Mouse (Mus musculus): ENCODE results near the gene Stap1. TPM values are rescaled to one million over a fixed set of nuclear protein-coding genes. Genes with fewer than 3 reads are reported as not detected.

Gene Stap1
- polyA plus RNA-seq, 1 experiment from 2014 or later, result 0.27 TPM

DNA sequence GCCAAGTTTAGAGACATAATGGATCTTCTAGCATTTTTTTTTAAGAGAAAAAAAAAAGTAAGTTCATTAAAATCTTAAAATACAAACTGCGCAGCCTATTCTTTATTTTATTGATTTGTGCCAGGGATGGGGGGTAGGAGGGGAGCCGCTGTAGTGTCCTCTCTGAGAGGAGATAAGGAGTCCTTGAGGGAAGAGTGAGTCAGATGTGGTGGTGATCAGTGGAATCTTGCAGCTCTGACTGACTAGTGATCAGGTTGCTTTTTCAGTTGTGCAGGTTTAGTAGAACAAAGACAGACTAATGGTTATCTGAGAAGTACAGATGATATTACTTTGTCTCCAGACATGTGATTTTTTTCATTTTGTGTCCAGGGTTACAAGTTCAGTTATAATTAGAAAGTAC lies 41.5 kb downstream of the Stap1 start:
- peaks cover 8% of the 10 kb centered on the region; the same call in 1 of the 2 replicates for H3K36me3 ChIP-seq (ENCODE audit: insufficient read depth, low read length)
- H3K27me3 ChIP-seq (ENCODE audit: insufficient read depth, low read length), result no peaks in the 10 kb centered on the region
- H3K4me1 ChIP-seq (ENCODE audit: insufficient read depth, low read length), result no peaks in the 10 kb centered on the region
- H3K9ac ChIP-seq (replicated peaks; ENCODE audit: low read length), result no peak overlapping the region
- WGBS, result 93% methylated on average over 2 of the region's 2 CpGs
- no peaks in the 10 kb centered on the region for H3K9me3 ChIP-seq (ENCODE audit: low read length)
- H3K4me2 ChIP-seq (replicated peaks; ENCODE audit: low read depth, low read length), result no peak overlapping the region
- H3K27ac ChIP-seq (ENCODE audit: low read length), result no peak overlapping the region
- H3K4me3 ChIP-seq (ENCODE audit: low read length), result no peak overlapping the region
- ATAC-seq (ENCODE audit: low FRiP score, low TSS enrichment), result no peak

DNA sequence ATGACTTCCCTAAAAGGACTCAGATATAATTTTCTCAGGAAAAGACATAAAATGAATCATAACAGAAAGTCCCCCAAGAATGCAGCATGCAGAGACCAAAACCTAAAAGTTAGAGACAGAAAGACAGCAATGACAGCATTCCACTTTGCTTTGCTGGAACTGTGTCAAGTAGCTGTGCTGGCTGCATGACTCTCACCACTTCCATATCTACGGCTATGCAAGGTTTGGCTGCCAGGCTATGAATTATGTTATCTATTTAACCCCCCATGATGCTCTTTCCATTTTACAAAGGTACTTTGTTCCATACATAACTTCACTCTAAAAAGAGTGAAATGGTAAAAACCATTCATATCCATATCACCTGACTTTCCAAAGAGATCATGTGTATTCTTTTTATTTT lies 42.5 kb downstream of the Stap1 start:
- 67% methylated on average over 1 of the region's 1 CpGs for WGBS
- Histone ChIP-seq H3K4me3 (ENCODE audit: low read length) (no peak overlapping the region), H3K4me1 (ENCODE audit: insufficient read depth, low read length) (no peaks in the 10 kb centered on the region), H3K36me3 (ENCODE audit: insufficient read depth, low read length) (0 out of 2 replicates have a peak, but pooled peaks cover 7% of the 10 kb centered on the region), H3K9ac (replicated peaks; ENCODE audit: low read length) (no peak overlapping the region), H3K27ac (ENCODE audit: low read length) (no peak overlapping the region), H3K27me3 (ENCODE audit: insufficient read depth, low read length) (no peaks in the 10 kb centered on the region), H3K4me2 (replicated peaks; ENCODE audit: low read depth, low read length) (no peak overlapping the region), H3K9me3 (ENCODE audit: low read length) (no peaks in the 10 kb centered on the region)
- no peak for ATAC-seq (ENCODE audit: low FRiP score, low TSS enrichment)

DNA sequence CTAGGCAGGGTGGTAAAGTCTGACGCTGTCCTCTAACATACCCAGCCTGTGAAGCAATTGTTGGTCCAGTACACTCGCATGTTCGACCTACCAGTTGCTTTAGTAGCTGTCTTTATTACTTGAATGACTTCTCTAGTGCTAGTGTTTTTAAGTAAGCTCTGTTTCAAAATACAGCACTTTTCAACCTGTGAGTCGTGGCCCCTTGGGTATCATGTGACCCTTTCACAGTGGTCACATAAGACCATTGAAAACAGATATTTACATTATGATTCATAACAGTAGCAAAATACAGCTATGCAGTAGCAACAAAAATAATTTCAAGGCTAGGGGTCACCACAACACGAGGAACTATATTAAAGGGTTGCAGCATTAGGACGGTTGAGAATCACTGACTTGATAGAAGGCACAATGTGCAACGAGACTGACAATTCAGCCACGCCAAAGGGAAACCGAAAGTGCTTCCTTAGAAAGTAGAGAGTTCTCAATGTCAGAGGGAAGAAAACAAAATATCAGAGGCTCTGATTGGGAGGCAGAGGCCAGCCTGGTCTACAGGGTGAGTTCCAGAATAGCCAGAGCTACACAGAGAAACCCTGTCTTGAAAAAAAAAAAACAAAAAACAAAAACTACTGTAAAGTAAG lies 47.0 kb downstream of the Stap1 start:
- no peaks in the 10 kb centered on the region for H3K9me3 ChIP-seq (ENCODE audit: low read length)

DNA sequence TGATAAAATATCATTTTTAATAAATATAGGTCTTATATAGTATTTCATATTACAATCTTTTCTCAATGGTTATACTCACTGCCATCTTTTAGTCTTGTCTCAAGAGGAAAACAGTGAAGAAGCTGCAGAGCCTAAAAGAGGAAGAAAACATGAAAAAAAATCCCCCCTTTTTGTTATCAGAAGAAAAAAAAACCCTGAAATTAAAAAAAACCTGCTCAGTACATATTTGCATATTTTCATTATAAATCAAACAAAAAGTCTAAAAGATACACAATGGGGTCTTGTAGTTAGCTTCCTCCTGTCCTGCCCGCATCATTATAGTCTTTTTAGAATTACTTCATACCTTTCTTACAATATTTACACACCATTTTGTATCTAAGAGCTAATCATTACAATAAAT lies 57.2 kb downstream of the Stap1 start:
- no peak for ATAC-seq (ENCODE audit: low FRiP score, low TSS enrichment)
- Histone ChIP-seq H3K4me1 (ENCODE audit: insufficient read depth, low read length) (no peaks in the 10 kb centered on the region), H3K4me2 (replicated peaks; ENCODE audit: low read depth, low read length) (no peak overlapping the region), H3K27me3 (ENCODE audit: insufficient read depth, low read length) (no peaks in the 10 kb centered on the region), H3K9ac (replicated peaks; ENCODE audit: low read length) (no peak overlapping the region), H3K9me3 (ENCODE audit: low read length) (no peaks in the 10 kb centered on the region), H3K36me3 (ENCODE audit: insufficient read depth, low read length) (peaks cover 17% of the 10 kb centered on the region), H3K4me3 (ENCODE audit: low read length) (no peak overlapping the region), H3K27ac (ENCODE audit: low read length) (no peak overlapping the region)
- WGBS, result 95% methylated on average over 1 of the region's 1 CpGs

More for the DNA sequence above, 47.0 kb downstream of the Stap1 start:
- Histone ChIP-seq H3K27me3 (ENCODE audit: insufficient read depth, low read length) (no peaks in the 10 kb centered on the region), H3K27ac (ENCODE audit: low read length) (no peak overlapping the region), H3K36me3 (ENCODE audit: insufficient read depth, low read length) (peaks cover 8% of the 10 kb centered on the region), H3K4me2 (replicated peaks; ENCODE audit: low read depth, low read length) (no peak overlapping the region), H3K4me3 (ENCODE audit: low read length) (no peak overlapping the region), H3K4me1 (ENCODE audit: insufficient read depth, low read length) (no peaks in the 10 kb centered on the region), H3K9ac (replicated peaks; ENCODE audit: low read length) (no peak overlapping the region)
- WGBS, result 89% methylated on average over 9 of the region's 9 CpGs
- ATAC-seq (ENCODE audit: low FRiP score, low TSS enrichment), result no peak

DNA sequence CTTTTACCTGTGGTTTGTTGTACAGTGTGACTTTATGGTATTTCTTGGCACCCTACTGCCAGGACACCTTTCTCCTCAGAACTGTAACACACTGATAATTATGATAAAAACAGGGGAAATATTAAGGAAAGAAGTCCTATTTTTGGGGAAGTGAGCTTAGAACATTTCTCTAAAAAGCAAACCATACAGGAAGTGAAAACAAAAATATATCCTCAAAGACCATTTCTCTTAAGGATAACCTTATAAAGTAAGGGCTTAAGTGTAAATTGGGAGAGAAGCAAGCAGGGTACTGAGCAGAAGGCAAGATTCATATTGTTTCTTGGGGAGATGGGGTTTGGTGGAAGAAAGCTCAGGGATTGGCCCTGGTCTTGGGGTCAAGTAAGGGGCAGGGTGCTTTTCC lies 58.3 kb downstream of the Stap1 start:
- no peak for ATAC-seq (ENCODE audit: low FRiP score, low TSS enrichment)
- no peaks in the 10 kb centered on the region for H3K9me3 ChIP-seq (ENCODE audit: low read length)
- H3K4me3 ChIP-seq (ENCODE audit: low read length), result no peak overlapping the region
- H3K27ac ChIP-seq (ENCODE audit: low read length), result no peak overlapping the region
- H3K27me3 ChIP-seq (ENCODE audit: insufficient read depth, low read length), result no peaks in the 10 kb centered on the region
- no peak overlapping the region for H3K4me2 ChIP-seq (replicated peaks; ENCODE audit: low read depth, low read length)
- no peak overlapping the region for H3K9ac ChIP-seq (replicated peaks; ENCODE audit: low read length)
- H3K36me3 ChIP-seq (ENCODE audit: insufficient read depth, low read length), result peaks cover 15% of the 10 kb centered on the region
- no peaks in the 10 kb centered on the region for H3K4me1 ChIP-seq (ENCODE audit: insufficient read depth, low read length)

Other genes with a start within 250 kb of the Stap1 start
- gene Cenpc1, start 6.2 kb upstream of the Stap1 start, polyA plus RNA-seq (2015; fragmentation: Nextera tagmentation; extraction: Ambion mirVana), result 29.5 and 33.6 TPM in 2 replicates
- gene Uba6, start 101.1 kb downstream of the Stap1 start, polyA plus RNA-seq (2015; fragmentation: Nextera tagmentation; extraction: Ambion mirVana), result 13.2 and 13.6 TPM in 2 replicates
- not detected in 2 replicates for gene Gnrhr, start 126.2 kb downstream of the Stap1 start, polyA plus RNA-seq (2015; fragmentation: Nextera tagmentation; extraction: Ambion mirVana)
- not detected in 2 replicates for gene Tmprss11c, start 217.6 kb downstream of the Stap1 start, polyA plus RNA-seq (2015; fragmentation: Nextera tagmentation; extraction: Ambion mirVana)